Mouse (Mus musculus): ENCODE measurements at regions not wholly inside any gene's neighbourhood (a gene's known extent, or its start where the extent isn't known, plus 50 kb on each side); places are given as distances from the start of the nearest gene placed in this dataset.

- no peak overlapping the region for H3K4me2 ChIP-seq (replicated peaks)
- H3K27me3 ChIP-seq = no peaks in the 10 kb centered on the region
- ATAC-seq = no peak
- WGBS = 93% methylated on average over 4 of the region's 4 CpGs
- no peaks in the 10 kb centered on the region for H3K4me1 ChIP-seq (replicated peaks)
- no peak overlapping the region for H3K4me3 ChIP-seq (replicated peaks)
- H3K27ac ChIP-seq = no peak overlapping the region
- H3K9me3 ChIP-seq = no peaks in the 10 kb centered on the region
- no peak overlapping the region for H3K9ac ChIP-seq (replicated peaks)
- H3K36me3 ChIP-seq = no peaks in the 10 kb centered on the region
These were observed 145.1 kb downstream of the Pcdh10 start for GRCm38 (mm10) chr3:45523281-45523680.

- no peak overlapping the region for H3K4me2 ChIP-seq (replicated peaks)
- H3K4me1 ChIP-seq (replicated peaks) = no peaks in the 10 kb centered on the region
- H3K9me3 ChIP-seq = no peaks in the 10 kb centered on the region
- H3K27ac ChIP-seq = no peak overlapping the region
- ATAC-seq = no peak
- no peak overlapping the region for H3K9ac ChIP-seq (replicated peaks)
- no peaks in the 10 kb centered on the region for H3K27me3 ChIP-seq
- no peak overlapping the region for H3K4me3 ChIP-seq (replicated peaks)
- 94% methylated on average over 3 of the region's 3 CpGs for WGBS
- H3K36me3 ChIP-seq = no peaks in the 10 kb centered on the region
These were observed 168.9 kb downstream of the Pcdh10 start for GRCm38 (mm10) chr3:45547091-45547490.

- no peaks in the 10 kb centered on the region for H3K27me3 ChIP-seq
- H3K9me3 ChIP-seq = no peaks in the 10 kb centered on the region
- H3K27ac ChIP-seq = no peak overlapping the region
- H3K4me3 ChIP-seq (replicated peaks) = no peak overlapping the region
- ATAC-seq = peak; percentile 86
- H3K4me1 ChIP-seq (replicated peaks) = no peaks in the 10 kb centered on the region
- WGBS = 24% methylated on average over 1 of the region's 1 CpGs
- no peak overlapping the region for H3K4me2 ChIP-seq (replicated peaks)
- H3K36me3 ChIP-seq = no peaks in the 10 kb centered on the region
- H3K9ac ChIP-seq (replicated peaks) = no peak overlapping the region
These were observed 177.5 kb downstream of the Pcdh10 start for GRCm38 (mm10) chr3:45555736-45556135.

- Histone ChIP-seq H3K9ac (replicated peaks) (no peak overlapping the region), H3K4me2 (replicated peaks) (no peak overlapping the region), H3K27me3 (no peaks in the 10 kb centered on the region), H3K27ac (no peak overlapping the region), H3K4me3 (replicated peaks) (no peak overlapping the region), H3K9me3 (no peaks in the 10 kb centered on the region), H3K36me3 (no peaks in the 10 kb centered on the region), H3K4me1 (replicated peaks) (no peaks in the 10 kb centered on the region)
- 94% methylated on average over 1 of the region's 1 CpGs for WGBS
- no peak for ATAC-seq
These were observed 194.8 kb downstream of the Pcdh10 start for GRCm38 (mm10) chr3:45572995-45573394.

GRCm38 (mm10) chr3:45577035-45577434, 198.8 kb downstream of the Pcdh10 start:
- H3K4me1 ChIP-seq (replicated peaks) = no peaks in the 10 kb centered on the region
- no peak overlapping the region for H3K9ac ChIP-seq (replicated peaks)
- H3K4me2 ChIP-seq (replicated peaks) = no peak overlapping the region
- no peaks in the 10 kb centered on the region for H3K9me3 ChIP-seq
- no peak overlapping the region for H3K4me3 ChIP-seq (replicated peaks)
- H3K27me3 ChIP-seq = no peaks in the 10 kb centered on the region
- H3K36me3 ChIP-seq = no peaks in the 10 kb centered on the region
- no peak for ATAC-seq
- H3K27ac ChIP-seq = no peak overlapping the region
- WGBS = 93% methylated on average over 1 of the region's 1 CpGs

- no peaks in the 10 kb centered on the region for H3K9me3 ChIP-seq
- H3K27me3 ChIP-seq = no peaks in the 10 kb centered on the region
- no peak overlapping the region for H3K4me2 ChIP-seq (replicated peaks)
- no peak for ATAC-seq
- no peak overlapping the region for H3K9ac ChIP-seq (replicated peaks)
- no peak overlapping the region for H3K4me3 ChIP-seq (replicated peaks)
- no peaks in the 10 kb centered on the region for H3K36me3 ChIP-seq
- WGBS = 74% methylated on average over 1 of the region's 1 CpGs
- no peaks in the 10 kb centered on the region for H3K4me1 ChIP-seq (replicated peaks)
- H3K27ac ChIP-seq = no peak overlapping the region
These were observed 215.4 kb downstream of the Pcdh10 start for GRCm38 (mm10) chr3:45593561-45593960.

GRCm38 (mm10) chr3:45602278-45602677, 224.1 kb downstream of the Pcdh10 start:
- Histone ChIP-seq H3K4me2 (replicated peaks) (no peak overlapping the region), H3K27me3 (no peaks in the 10 kb centered on the region), H3K4me1 (replicated peaks) (no peaks in the 10 kb centered on the region), H3K27ac (no peak overlapping the region), H3K36me3 (no peaks in the 10 kb centered on the region), H3K4me3 (replicated peaks) (no peak overlapping the region), H3K9me3 (no peaks in the 10 kb centered on the region), H3K9ac (replicated peaks) (no peak overlapping the region)
- ATAC-seq = no peak
- WGBS = 83% methylated on average over 2 of the region's 2 CpGs

GRCm38 (mm10) chr3:45603151-45603550, 225.0 kb downstream of the Pcdh10 start:
- Histone ChIP-seq H3K4me2 (replicated peaks) (no peak overlapping the region), H3K4me1 (replicated peaks) (no peaks in the 10 kb centered on the region), H3K27me3 (no peaks in the 10 kb centered on the region), H3K9ac (replicated peaks) (no peak overlapping the region), H3K36me3 (no peaks in the 10 kb centered on the region), H3K4me3 (replicated peaks) (no peak overlapping the region), H3K9me3 (no peaks in the 10 kb centered on the region), H3K27ac (no peak overlapping the region)
- WGBS = 88% methylated on average over 5 of the region's 5 CpGs
- no peak for ATAC-seq

- no peaks in the 10 kb centered on the region for H3K9me3 ChIP-seq
- no peak overlapping the region for H3K27ac ChIP-seq
- H3K27me3 ChIP-seq = no peaks in the 10 kb centered on the region
- no peaks in the 10 kb centered on the region for H3K4me1 ChIP-seq (replicated peaks)
- no peaks in the 10 kb centered on the region for H3K36me3 ChIP-seq
- no peak overlapping the region for H3K9ac ChIP-seq (replicated peaks)
- ATAC-seq = no peak
- H3K4me3 ChIP-seq (replicated peaks) = no peak overlapping the region
- H3K4me2 ChIP-seq (replicated peaks) = no peak overlapping the region
These were observed 242.5 kb downstream of the Pcdh10 start for GRCm38 (mm10) chr3:45620729-45621128.

- Histone ChIP-seq H3K27me3 (no peaks in the 10 kb centered on the region), H3K4me3 (replicated peaks) (no peak overlapping the region), H3K4me2 (replicated peaks) (no peak overlapping the region), H3K4me1 (replicated peaks) (no peaks in the 10 kb centered on the region), H3K27ac (no peak overlapping the region), H3K9ac (replicated peaks) (no peak overlapping the region), H3K9me3 (no peaks in the 10 kb centered on the region), H3K36me3 (no peaks in the 10 kb centered on the region)
- WGBS = 92% methylated on average over 6 of the region's 6 CpGs
- no peak for ATAC-seq
These were observed 267.8 kb downstream of the Pcdh10 start for GRCm38 (mm10) chr3:45645856-45646450.

GRCm38 (mm10) chr3:45649361-45649760, 271.2 kb downstream of the Pcdh10 start:
- H3K27me3 ChIP-seq = no peaks in the 10 kb centered on the region
- H3K4me1 ChIP-seq (replicated peaks) = no peaks in the 10 kb centered on the region
- H3K4me2 ChIP-seq (replicated peaks) = no peak overlapping the region
- no peaks in the 10 kb centered on the region for H3K36me3 ChIP-seq
- ATAC-seq = no peak
- H3K9me3 ChIP-seq = no peaks in the 10 kb centered on the region
- no peak overlapping the region for H3K27ac ChIP-seq
- H3K9ac ChIP-seq (replicated peaks) = no peak overlapping the region
- no peak overlapping the region for H3K4me3 ChIP-seq (replicated peaks)

GRCm38 (mm10) chr3:45657023-45657422, 278.8 kb downstream of the Pcdh10 start:
- H3K36me3 ChIP-seq = no peaks in the 10 kb centered on the region
- ATAC-seq = no peak
- WGBS = 76% methylated on average over 5 of the region's 5 CpGs
- H3K9ac ChIP-seq (replicated peaks) = no peak overlapping the region
- H3K27me3 ChIP-seq = no peaks in the 10 kb centered on the region
- no peak overlapping the region for H3K4me2 ChIP-seq (replicated peaks)
- no peaks in the 10 kb centered on the region for H3K4me1 ChIP-seq (replicated peaks)
- H3K9me3 ChIP-seq = no peaks in the 10 kb centered on the region
- H3K27ac ChIP-seq = no peak overlapping the region
- no peak overlapping the region for H3K4me3 ChIP-seq (replicated peaks)

- H3K36me3 ChIP-seq = no peaks in the 10 kb centered on the region
- H3K4me2 ChIP-seq (replicated peaks) = no peak overlapping the region
- H3K27me3 ChIP-seq = no peaks in the 10 kb centered on the region
- no peak for ATAC-seq
- H3K27ac ChIP-seq = no peak overlapping the region
- H3K9ac ChIP-seq (replicated peaks) = no peak overlapping the region
- H3K9me3 ChIP-seq = no peaks in the 10 kb centered on the region
- H3K4me3 ChIP-seq (replicated peaks) = no peak overlapping the region
- 77% methylated on average over 2 of the region's 2 CpGs for WGBS
- H3K4me1 ChIP-seq (replicated peaks) = no peaks in the 10 kb centered on the region
These were observed 280.0 kb downstream of the Pcdh10 start for GRCm38 (mm10) chr3:45658093-45658776.
